Mouse (Mus musculus): ENCODE measurements at regions not wholly inside any gene's neighbourhood (a gene's known extent, or its start where the extent isn't known, plus 50 kb on each side); places are given as distances from the start of the nearest gene placed in this dataset.

DNA sequence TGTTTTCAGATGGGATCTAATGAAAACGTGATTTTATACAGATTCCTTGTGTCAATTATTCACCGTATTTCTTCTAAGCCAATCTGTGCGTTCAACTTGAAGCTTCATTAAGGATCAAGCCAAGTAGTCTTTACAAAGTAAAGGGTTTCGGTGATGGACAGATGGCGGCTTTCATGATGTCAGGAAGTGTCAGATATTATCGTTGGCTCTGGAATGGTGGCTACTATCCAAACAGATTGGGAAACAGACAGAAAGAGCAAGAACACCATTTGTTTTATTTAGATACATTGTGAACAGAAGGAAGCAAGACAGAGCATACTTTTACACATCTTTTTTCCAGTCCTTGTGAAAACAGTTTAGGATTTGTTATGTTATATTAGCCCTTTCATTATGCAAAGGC lies 269.3 kb downstream of the Etv1 start:
- H3K9ac ChIP-seq: no peak overlapping the region
- H3K4me1 ChIP-seq (replicated peaks; ENCODE audit: control insufficient read depth, insufficient read depth, low read length): no peaks in the 10 kb centered on the region
- no peaks in the 10 kb centered on the region for H3K27me3 ChIP-seq (ENCODE audit: control insufficient read depth, insufficient read depth, low read length)
- H3K27ac ChIP-seq: no peak overlapping the region
- DNase-seq (ENCODE audit: low spot score) (no peak), ATAC-seq (ENCODE audit: low FRiP score) (no peak)
- WGBS: 78% methylated on average over 6 of the region's 6 CpGs
- no peak overlapping the region for H3K4me3 ChIP-seq (replicated peaks; ENCODE audit: low read length)
- H3K9me3 ChIP-seq (ENCODE audit: control insufficient read depth, low read length): no peaks in the 10 kb centered on the region
- no peaks in the 10 kb centered on the region for H3K36me3 ChIP-seq (replicated peaks; ENCODE audit: control insufficient read depth, insufficient read depth)
- no peak overlapping the region for H3K4me2 ChIP-seq (replicated peaks)

DNA sequence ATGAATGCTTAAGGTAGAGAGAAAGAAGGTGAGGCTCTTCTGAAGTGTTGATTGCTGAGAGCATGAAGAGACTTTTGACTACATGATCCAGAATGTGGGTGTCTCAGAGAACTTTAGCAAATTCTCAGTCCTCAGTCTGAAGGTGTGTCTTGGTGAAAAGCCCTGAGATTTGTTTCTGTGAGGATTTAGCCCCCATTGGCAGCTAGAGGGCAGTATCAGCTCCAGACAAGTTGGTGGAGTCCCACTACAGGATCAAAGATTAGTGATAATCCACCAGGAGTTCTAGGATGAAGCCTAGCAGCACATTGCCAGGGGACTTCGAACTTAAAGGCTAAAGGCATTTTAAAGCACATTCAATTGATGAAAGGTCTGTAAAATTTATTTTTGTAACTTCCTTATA lies 269.8 kb downstream of the Etv1 start:
- WGBS: 79% methylated on average over 1 of the region's 1 CpGs
- Histone ChIP-seq H3K27ac (no peak overlapping the region), H3K4me2 (replicated peaks) (no peak overlapping the region), H3K36me3 (replicated peaks; ENCODE audit: control insufficient read depth, insufficient read depth) (no peaks in the 10 kb centered on the region), H3K9me3 (ENCODE audit: control insufficient read depth, low read length) (no peaks in the 10 kb centered on the region), H3K9ac (no peak overlapping the region), H3K27me3 (ENCODE audit: control insufficient read depth, insufficient read depth, low read length) (no peaks in the 10 kb centered on the region), H3K4me3 (replicated peaks; ENCODE audit: low read length) (no peak overlapping the region), H3K4me1 (replicated peaks; ENCODE audit: control insufficient read depth, insufficient read depth, low read length) (no peaks in the 10 kb centered on the region)
- no peak for ATAC-seq (ENCODE audit: low FRiP score)
- no peak for DNase-seq (ENCODE audit: low spot score)

DNA sequence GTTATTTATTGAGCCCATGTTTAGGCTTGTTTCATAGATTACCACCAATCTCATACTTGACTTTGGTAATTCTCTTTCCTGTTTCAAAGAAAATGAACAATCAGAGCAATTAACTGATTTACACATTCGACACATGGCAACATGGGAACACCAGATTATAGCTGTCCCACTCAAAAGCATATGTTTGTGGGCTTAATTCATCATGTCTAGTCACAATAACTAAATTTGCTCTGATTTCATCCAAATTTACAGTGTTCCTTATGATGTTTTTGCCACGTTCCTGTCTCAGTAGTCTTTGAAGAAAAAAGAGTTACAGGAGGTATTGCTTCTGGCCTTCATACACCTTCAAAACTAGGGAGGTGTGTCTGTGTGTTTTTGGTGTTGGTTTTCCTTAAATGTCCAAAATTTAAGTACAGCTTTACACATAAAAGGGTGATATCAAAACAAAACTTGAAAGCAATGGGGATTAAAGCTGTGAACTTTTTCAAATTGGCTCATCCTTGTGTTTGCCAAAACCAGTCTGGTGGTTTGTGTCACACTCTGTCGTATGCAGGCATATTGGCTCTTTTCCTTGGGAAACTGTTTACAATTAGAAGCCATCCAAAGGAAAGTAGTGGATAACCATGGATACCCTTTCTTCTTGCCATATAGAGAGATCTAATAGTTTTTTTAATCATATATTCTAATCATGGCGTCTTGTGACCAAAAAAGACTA lies 291.3 kb downstream of the Etv1 start:
- H3K4me3 ChIP-seq (replicated peaks; ENCODE audit: low read length): no peak overlapping the region
- H3K9ac ChIP-seq: no peak overlapping the region
- H3K27me3 ChIP-seq (ENCODE audit: control insufficient read depth, insufficient read depth, low read length): no peaks in the 10 kb centered on the region
- H3K36me3 ChIP-seq (replicated peaks; ENCODE audit: control insufficient read depth, insufficient read depth): no peaks in the 10 kb centered on the region
- ATAC-seq (ENCODE audit: low FRiP score): no peak
- no peaks in the 10 kb centered on the region for H3K9me3 ChIP-seq (ENCODE audit: control insufficient read depth, low read length)
- WGBS: 89% methylated on average over 4 of the region's 4 CpGs
- DNase-seq (ENCODE audit: low spot score): no peak
- no peaks in the 10 kb centered on the region for H3K4me1 ChIP-seq (replicated peaks; ENCODE audit: control insufficient read depth, insufficient read depth, low read length)
- no peak overlapping the region for H3K27ac ChIP-seq
- H3K4me2 ChIP-seq (replicated peaks): no peak overlapping the region

GRCm38 (mm10) chr12:39073289-39074022 lies 294.3 kb downstream of the Etv1 start:
- H3K9me3 ChIP-seq (ENCODE audit: control insufficient read depth, low read length): no peaks in the 10 kb centered on the region
- no peaks in the 10 kb centered on the region for H3K4me1 ChIP-seq (replicated peaks; ENCODE audit: control insufficient read depth, insufficient read depth, low read length)
- no peak overlapping the region for H3K9ac ChIP-seq
- DNase-seq (ENCODE audit: low spot score) (no peak), ATAC-seq (ENCODE audit: low FRiP score) (no peak)
- no peaks in the 10 kb centered on the region for H3K27me3 ChIP-seq (ENCODE audit: control insufficient read depth, insufficient read depth, low read length)
- H3K27ac ChIP-seq: no peak overlapping the region
- no peak overlapping the region for H3K4me3 ChIP-seq (replicated peaks; ENCODE audit: low read length)
- 61% methylated on average over 15 of the region's 15 CpGs for WGBS
- H3K36me3 ChIP-seq (replicated peaks; ENCODE audit: control insufficient read depth, insufficient read depth): no peaks in the 10 kb centered on the region
- no peak overlapping the region for H3K4me2 ChIP-seq (replicated peaks)

GRCm38 (mm10) chr12:39086285-39086684 lies 307.1 kb downstream of the Etv1 start:
- no peak for DNase-seq (ENCODE audit: low spot score)
- Histone ChIP-seq H3K9me3 (ENCODE audit: control insufficient read depth, low read length) (no peaks in the 10 kb centered on the region), H3K4me3 (replicated peaks; ENCODE audit: low read length) (no peak overlapping the region), H3K4me2 (replicated peaks) (no peak overlapping the region), H3K9ac (no peak overlapping the region), H3K36me3 (replicated peaks; ENCODE audit: control insufficient read depth, insufficient read depth) (no peaks in the 10 kb centered on the region), H3K27ac (no peak overlapping the region), H3K4me1 (replicated peaks; ENCODE audit: control insufficient read depth, insufficient read depth, low read length) (no peaks in the 10 kb centered on the region), H3K27me3 (ENCODE audit: control insufficient read depth, insufficient read depth, low read length) (no peaks in the 10 kb centered on the region)
- no peak for ATAC-seq (ENCODE audit: low FRiP score)
- WGBS: 87% methylated on average over 4 of the region's 4 CpGs

GRCm38 (mm10) chr12:39094638-39095230 lies 315.6 kb downstream of the Etv1 start:
- Histone ChIP-seq H3K9ac (no peak overlapping the region), H3K36me3 (replicated peaks; ENCODE audit: control insufficient read depth, insufficient read depth) (no peaks in the 10 kb centered on the region), H3K9me3 (ENCODE audit: control insufficient read depth, low read length) (no peaks in the 10 kb centered on the region), H3K4me3 (replicated peaks; ENCODE audit: low read length) (no peak overlapping the region), H3K27me3 (ENCODE audit: control insufficient read depth, insufficient read depth, low read length) (no peaks in the 10 kb centered on the region), H3K4me1 (replicated peaks; ENCODE audit: control insufficient read depth, insufficient read depth, low read length) (no peaks in the 10 kb centered on the region), H3K27ac (no peak overlapping the region), H3K4me2 (replicated peaks) (no peak overlapping the region)
- WGBS: 18% methylated on average over 5 of the region's 5 CpGs
- no peak for DNase-seq (ENCODE audit: low spot score)
- ATAC-seq (ENCODE audit: low FRiP score): no peak

- H3K27me3 ChIP-seq (ENCODE audit: control insufficient read depth, insufficient read depth, low read length): no peaks in the 10 kb centered on the region
- H3K36me3 ChIP-seq (replicated peaks; ENCODE audit: control insufficient read depth, insufficient read depth): no peaks in the 10 kb centered on the region
- peaks cover 5% of the 10 kb centered on the region; the same call in 1 of the 2 replicates for H3K9me3 ChIP-seq (ENCODE audit: control insufficient read depth, low read length)
- H3K4me1 ChIP-seq (replicated peaks; ENCODE audit: control insufficient read depth, insufficient read depth, low read length): no peaks in the 10 kb centered on the region
- no peak overlapping the region for H3K4me2 ChIP-seq (replicated peaks)
- H3K4me3 ChIP-seq (replicated peaks; ENCODE audit: low read length): no peak overlapping the region
- WGBS: 80% methylated on average over 3 of the region's 3 CpGs
- no peak for ATAC-seq (ENCODE audit: low FRiP score)
- no peak for DNase-seq (ENCODE audit: low spot score)
- no peak overlapping the region for H3K9ac ChIP-seq
- no peak overlapping the region for H3K27ac ChIP-seq
These were observed 344.4 kb downstream of the Etv1 start for GRCm38 (mm10) chr12:39123391-39124095.

DNA sequence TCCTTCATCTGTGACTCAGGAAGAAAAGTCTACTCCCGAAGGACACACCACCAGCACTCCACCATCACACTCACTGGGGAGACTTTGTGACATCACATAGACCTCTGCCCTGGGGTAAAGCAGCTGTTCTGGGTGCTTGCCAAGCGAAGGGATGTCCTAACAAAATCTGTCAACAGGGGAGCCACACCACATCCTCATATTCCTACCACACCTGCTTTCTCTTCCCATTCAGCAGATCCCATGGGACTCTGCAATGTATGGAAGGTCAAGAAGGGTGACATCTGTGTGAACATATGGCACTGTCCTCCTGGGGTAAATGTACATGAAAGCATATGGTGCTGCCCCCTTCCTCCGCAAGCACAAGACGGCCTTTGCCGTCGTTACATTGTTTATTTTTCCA lies 375.5 kb downstream of the Etv1 start:
- Histone ChIP-seq H3K27me3 (ENCODE audit: control insufficient read depth, insufficient read depth, low read length) (no peaks in the 10 kb centered on the region), H3K4me1 (replicated peaks; ENCODE audit: control insufficient read depth, insufficient read depth, low read length) (no peaks in the 10 kb centered on the region), H3K4me2 (replicated peaks) (no peak overlapping the region), H3K9ac (no peak overlapping the region), H3K36me3 (replicated peaks; ENCODE audit: control insufficient read depth, insufficient read depth) (no peaks in the 10 kb centered on the region), H3K9me3 (ENCODE audit: control insufficient read depth, low read length) (no peaks in the 10 kb centered on the region), H3K4me3 (replicated peaks; ENCODE audit: low read length) (no peak overlapping the region), H3K27ac (no peak overlapping the region)
- ATAC-seq (ENCODE audit: low FRiP score) (no peak), DNase-seq (ENCODE audit: low spot score) (no peak)
- 51% methylated on average over 6 of the region's 6 CpGs for WGBS

DNA sequence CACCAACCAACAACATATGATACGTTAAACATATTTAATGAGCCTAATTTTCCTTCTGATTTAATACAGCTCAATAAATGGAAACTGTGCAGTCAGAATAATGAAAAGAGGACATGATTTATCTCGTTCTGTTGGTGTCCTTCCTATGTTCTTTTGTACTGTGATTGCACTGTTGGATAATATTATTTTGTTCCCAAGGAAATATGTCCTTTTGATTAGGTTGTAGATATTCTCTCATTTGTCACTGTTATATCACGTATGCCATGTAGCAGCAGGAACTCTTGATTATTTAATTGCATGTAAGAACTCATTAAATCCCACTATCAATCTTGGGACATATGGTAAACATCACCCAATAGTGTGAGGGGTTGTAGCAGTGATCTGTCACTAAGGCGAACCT lies 397.8 kb downstream of the Etv1 start:
- Histone ChIP-seq H3K4me1 (replicated peaks; ENCODE audit: control insufficient read depth, insufficient read depth, low read length) (no peaks in the 10 kb centered on the region), H3K4me3 (replicated peaks; ENCODE audit: low read length) (no peak overlapping the region), H3K4me2 (replicated peaks) (no peak overlapping the region), H3K36me3 (replicated peaks; ENCODE audit: control insufficient read depth, insufficient read depth) (no peaks in the 10 kb centered on the region), H3K9ac (no peak overlapping the region), H3K27ac (no peak overlapping the region), H3K9me3 (ENCODE audit: control insufficient read depth, low read length) (no peaks in the 10 kb centered on the region), H3K27me3 (ENCODE audit: control insufficient read depth, insufficient read depth, low read length) (no peaks in the 10 kb centered on the region)
- WGBS: 52% methylated on average over 4 of the region's 4 CpGs
- no peak for ATAC-seq (ENCODE audit: low FRiP score)
- DNase-seq (ENCODE audit: low spot score): peak; percentile 40
